Mouse (Mus musculus) megakaryocyte progenitor cell, adult 5-6 weeks (primary cell): Measurements from ENCODE around the gene Gm5890. TPM values are rescaled to one million over a fixed set of nuclear protein-coding genes. Genes with fewer than 3 reads are reported as not detected.
"Not testable (repeated sequence)": the region's sequence is repeated elsewhere in the genome, so short reads cannot be mapped to it uniquely, and the experiment has no call there.

Source experiments
- ATAC-seq: replicated peaks from 2 replicates; pipeline ENCODE4 v1.8.0; 2016; ENCODE audit warnings: mild to moderate bottlenecking, moderate TSS enrichment, inconsistent platforms; ENCODE audit not compliant: poor library complexity
- total RNA-seq, 2 experiments: library from RNA; stranded (forward) in 1 of 2; stranded (reverse) in 1 of 2; fragments of 157-497, 149-512 nt in 1 of 2; fragments of 200-1000 nt in 1 of 2; gene quantifications; 2 replicates each; pipeline versions ENCODE4 v1.2.3 to v1.2.4; 2015 to 2017

Gene Gm5890
- total RNA-seq (2015) (not detected in 2 replicates), total RNA-seq (2017) (not detected in 2 replicates)

GRCm38 (mm10) chr7:20262734-20263133, at the start of gene Gm5890:
Gm5890 (minus strand) TSS chr7:20262834.
- not testable (repeated sequence) for ATAC-seq

GRCm38 (mm10) chr7:20233728-20234127, 28.9 kb downstream of the Gm5890 start, which contains the start of gene Gm4498:
Gm4498 (minus strand) TSS chr7:20233828.
- not testable (repeated sequence) for ATAC-seq

Other genes starting within 250 kb of the Gm5890 start
- gene Vmn1r91, start 163.2 kb downstream of the Gm5890 start, total RNA-seq (2015): not detected in 2 replicates
- not detected in 2 replicates for gene Vmn1r91, start 163.2 kb downstream of the Gm5890 start, total RNA-seq (2017)
- gene Gm16442, start 140.3 kb downstream of the Gm5890 start, total RNA-seq (2015): not detected in 2 replicates
- gene Gm16442, start 140.3 kb downstream of the Gm5890 start, total RNA-seq (2017): not detected in 2 replicates
- not detected in 2 replicates for gene Vmn1r93, start 123.7 kb downstream of the Gm5890 start, total RNA-seq (2015)
- not detected in 2 replicates for gene Vmn1r93, start 123.7 kb downstream of the Gm5890 start, total RNA-seq (2017)
- not detected in 2 replicates for gene Vmn1r94, start 94.5 kb downstream of the Gm5890 start, total RNA-seq (2015)
- not detected in 2 replicates for gene Vmn1r94, start 94.5 kb downstream of the Gm5890 start, total RNA-seq (2017)
- gene Vmn1r95, start 69.1 kb downstream of the Gm5890 start, total RNA-seq (2015): not detected in 2 replicates
- gene Vmn1r95, start 69.1 kb downstream of the Gm5890 start, total RNA-seq (2017): not detected in 2 replicates
- gene Gm6164, start 57.2 kb downstream of the Gm5890 start, total RNA-seq (2015): not detected in 2 replicates
- not detected in 2 replicates for gene Gm6164, start 57.2 kb downstream of the Gm5890 start, total RNA-seq (2017)
- gene Gm4498, start 29.0 kb downstream of the Gm5890 start, total RNA-seq (2015): not detected in 2 replicates
- gene Gm4498, start 29.0 kb downstream of the Gm5890 start, total RNA-seq (2017): not detected in 2 replicates
- gene Gm4133, start 71.2 kb upstream of the Gm5890 start, total RNA-seq (2015): not detected in 2 replicates
- gene Gm4133, start 71.2 kb upstream of the Gm5890 start, total RNA-seq (2017): not detected in 2 replicates
- gene Gm5728, start 112.6 kb upstream of the Gm5890 start, total RNA-seq (2015): not detected in 2 replicates
- gene Gm5728, start 112.6 kb upstream of the Gm5890 start, total RNA-seq (2017): not detected in 2 replicates
- not detected in 2 replicates for gene Vmn1r100, start 155.1 kb upstream of the Gm5890 start, total RNA-seq (2015)
- gene Vmn1r100, start 155.1 kb upstream of the Gm5890 start, total RNA-seq (2017): not detected in 2 replicates
- not detected in 2 replicates for gene Vmn1r101, start 179.8 kb upstream of the Gm5890 start, total RNA-seq (2015)
- not detected in 2 replicates for gene Vmn1r101, start 179.8 kb upstream of the Gm5890 start, total RNA-seq (2017)
- gene Gm10670, start 212.1 kb upstream of the Gm5890 start, total RNA-seq (2015): not detected in 2 replicates
- gene Gm10670, start 212.1 kb upstream of the Gm5890 start, total RNA-seq (2017): not detected in 2 replicates
- not detected in 2 replicates for gene Vmn1r103, start 247.7 kb upstream of the Gm5890 start, total RNA-seq (2015)
- gene Vmn1r103, start 247.7 kb upstream of the Gm5890 start, total RNA-seq (2017): not detected in 2 replicates